Mouse (Mus musculus): ENCODE measurements at regions not wholly inside any gene's neighbourhood (a gene's known extent, or its start where the extent isn't known, plus 50 kb on each side); places are given as distances from the start of the nearest gene placed in this dataset.

GRCm38 (mm10) chr13:117114797-117115196 is 89.5 kb upstream of the Parp8 start:
- TF ChIP-seq CTCF (IDR thresholded peaks at IDR 0.05; ENCODE audit: borderline replicate concordance, extremely low read depth, insufficient read depth, insufficient read length) (no peak), POLR2A (IDR thresholded peaks at IDR 0.05; ENCODE audit: borderline replicate concordance, extremely low read depth, insufficient read depth, insufficient read length, poor library complexity, severe bottlenecking) (no peak)
